Mouse (Mus musculus) thymus, postnatal 10 days (tissue): ENCODE data around the gene Lrrc4.

Experiments
- DNase-seq, 2 experiments: peaks; one replicate each; pipeline ENCODE4 v3.0.0; 2021; ENCODE audit warnings: low spot score in 2 of 2

The Lrrc4 gene

GRCm38 (mm10) chr6:28854598-28854997, 23.1 kb upstream of the Lrrc4 start:
- no peak for DNase-seq

- DNase-seq, result no peak
These were observed 22.1 kb upstream of the Lrrc4 start for GRCm38 (mm10) chr6:28853654-28854053.

- no peak for DNase-seq
These were observed 21.6 kb upstream of the Lrrc4 start for GRCm38 (mm10) chr6:28853164-28853563.

GRCm38 (mm10) chr6:28852342-28852741, 20.8 kb upstream of the Lrrc4 start:
- DNase-seq, result no peak

DNA sequence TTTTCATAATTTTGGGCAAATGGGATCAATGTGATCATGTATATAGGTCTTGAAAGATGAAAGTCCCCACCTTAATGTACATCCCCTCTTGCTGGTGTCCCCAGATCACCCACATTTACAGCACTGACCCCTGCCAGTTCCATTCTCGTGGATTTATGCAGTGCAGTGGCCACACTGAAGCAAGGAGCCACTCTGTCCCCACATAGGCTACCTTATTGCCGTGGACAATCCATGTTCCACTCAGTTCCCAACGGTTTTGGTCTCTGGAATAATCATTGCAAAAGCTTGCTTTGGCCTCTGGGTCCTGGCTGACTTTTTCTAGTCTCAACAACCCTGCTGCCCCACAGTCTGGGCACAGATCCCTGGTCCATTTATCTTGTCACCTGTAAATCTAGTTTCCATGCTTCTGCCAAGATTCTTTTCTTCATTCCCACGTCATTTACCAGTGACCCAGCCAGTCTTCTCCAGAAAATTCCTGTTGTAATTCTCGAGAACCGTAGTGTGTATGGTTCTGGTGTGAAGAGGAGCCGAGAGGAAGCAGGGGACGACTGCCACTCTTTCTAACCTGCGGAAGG, 18.9 kb upstream of the Lrrc4 start:
- DNase-seq, result no peak

DNA sequence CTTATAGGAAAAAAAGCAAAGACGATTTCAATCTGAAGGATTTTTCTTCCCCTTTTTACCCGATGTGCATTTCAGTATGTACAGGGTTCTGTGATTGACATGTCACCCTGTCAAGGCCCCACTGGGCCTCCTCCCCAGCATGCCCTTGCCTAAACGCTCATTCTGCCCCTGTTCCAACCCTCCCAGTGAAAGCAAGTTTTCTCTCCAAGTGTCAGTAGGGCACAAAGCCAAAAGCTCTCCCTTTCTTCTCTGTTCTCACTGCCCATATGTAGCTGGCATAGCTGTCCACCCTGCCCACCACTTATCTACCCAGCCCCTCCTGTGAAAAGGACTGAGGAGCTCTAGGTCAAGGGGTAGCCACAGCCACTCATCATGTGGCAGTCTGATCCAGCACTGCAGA, 17.8 kb upstream of the Lrrc4 start:
- DNase-seq, result no peak

GRCm38 (mm10) chr6:28848891-28849290, 17.3 kb upstream of the Lrrc4 start:
- DNase-seq, result no peak

- no peak for DNase-seq
These were observed 16.8 kb upstream of the Lrrc4 start for GRCm38 (mm10) chr6:28848285-28848794.

GRCm38 (mm10) chr6:28847616-28848015, 16.1 kb upstream of the Lrrc4 start:
- DNase-seq, result no peak

DNA sequence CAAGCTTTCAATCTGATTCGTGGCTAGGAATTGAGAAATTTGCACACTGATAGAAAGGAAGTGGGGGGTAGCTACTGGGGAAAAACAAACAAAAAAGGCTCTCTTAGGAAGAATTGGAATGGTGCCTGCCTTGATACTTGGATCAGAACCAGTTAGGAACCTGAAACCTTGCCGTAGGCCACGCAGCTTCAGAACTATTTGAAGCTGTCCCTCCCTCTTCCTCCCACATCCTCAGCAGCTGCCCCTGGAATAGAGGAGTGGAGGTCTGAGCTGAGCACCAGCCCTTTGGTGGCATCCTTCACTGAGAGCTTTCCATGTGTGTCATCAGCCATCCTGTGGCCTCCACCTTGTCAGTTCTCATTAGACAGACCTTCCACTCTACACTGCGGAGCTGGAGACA, 14.1 kb upstream of the Lrrc4 start:
- no peak for DNase-seq

GRCm38 (mm10) chr6:28842375-28843276, 11.1 kb upstream of the Lrrc4 start:
- DNase-seq, result no peak

- DNase-seq, result no peak
These were observed 10.0 kb upstream of the Lrrc4 start for GRCm38 (mm10) chr6:28841569-28841968.

DNA sequence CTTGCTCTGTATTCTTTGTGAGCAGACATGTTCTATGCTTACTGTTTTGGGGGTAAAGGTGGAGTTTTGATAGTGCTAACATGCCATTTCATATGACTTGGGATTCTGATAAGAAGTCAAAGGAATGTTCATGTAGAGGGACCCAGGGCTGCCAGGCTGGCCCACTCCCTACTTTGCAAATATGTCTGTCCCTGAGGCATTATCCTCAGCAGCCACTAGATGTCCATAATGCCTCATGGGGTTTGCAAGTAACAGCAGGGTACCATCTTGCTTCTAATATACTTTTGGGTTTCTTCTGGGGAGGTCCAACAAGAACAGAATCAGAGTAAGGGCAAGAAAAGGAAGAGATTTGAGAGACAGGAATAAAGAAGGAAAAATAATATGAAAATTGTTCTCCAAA, 5.1 kb upstream of the Lrrc4 start:
- no peak for DNase-seq

DNA sequence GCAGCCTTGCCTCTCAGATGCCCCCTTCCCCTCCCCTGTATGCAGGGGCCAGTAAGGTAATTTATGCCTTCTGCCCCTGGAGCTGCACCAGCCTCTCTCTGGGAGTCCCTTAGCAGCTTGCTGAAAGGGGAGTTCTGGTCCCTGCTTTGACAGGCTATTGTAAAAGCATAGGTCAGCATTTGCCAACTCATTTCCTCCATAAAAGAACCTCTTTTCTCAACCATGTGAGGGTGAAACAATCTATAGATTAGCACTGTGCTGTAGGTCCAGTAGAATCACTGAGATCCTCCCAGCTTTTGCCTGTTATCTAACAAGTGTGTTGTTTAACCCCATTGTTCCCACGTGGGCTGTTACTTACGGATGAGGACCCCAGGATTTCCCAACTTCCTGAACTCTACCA, 2.5 kb upstream of the Lrrc4 start:
- DNase-seq, result no peak

GRCm38 (mm10) chr6:28833380-28833822, 1.9 kb upstream of the Lrrc4 start:
- no peak for DNase-seq

DNA sequence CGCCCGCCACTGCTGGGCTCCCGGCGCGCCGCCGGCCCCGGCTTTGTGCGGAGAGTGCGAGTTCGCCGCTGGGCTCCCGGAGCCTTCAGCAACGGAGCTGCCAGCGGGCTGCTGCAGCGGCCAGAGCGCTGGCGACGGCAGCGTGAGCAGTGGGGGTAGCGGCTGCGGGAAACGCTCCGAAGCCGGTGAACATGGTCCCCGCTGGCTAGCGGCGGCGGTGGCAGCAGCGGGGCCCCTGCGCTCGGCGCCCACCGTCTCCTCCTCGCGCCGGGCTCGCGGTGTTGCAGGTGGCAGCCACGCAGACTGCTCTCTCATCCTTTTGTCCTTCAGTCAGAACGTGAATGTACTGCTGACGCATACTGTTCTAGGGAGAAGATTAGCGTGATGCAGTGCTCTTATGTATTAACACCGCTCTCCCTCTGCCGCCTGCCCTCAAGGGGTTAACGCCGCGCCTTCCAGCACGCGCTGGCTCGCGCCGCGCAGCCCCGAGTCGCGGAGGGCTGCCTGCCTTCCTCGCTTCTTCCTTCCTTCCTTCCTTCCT, 1.3 kb upstream of the Lrrc4 start:
- peak in 1 of 2 experiments; percentile 23 for DNase-seq

- DNase-seq, result peak; percentile 5 to 27
These were observed 555 bp upstream of the Lrrc4 start for GRCm38 (mm10) chr6:28831854-28832750.

GRCm38 (mm10) chr6:28830306-28830705, 1.2 kb downstream of the Lrrc4 start:
- DNase-seq, result no peak

DNA sequence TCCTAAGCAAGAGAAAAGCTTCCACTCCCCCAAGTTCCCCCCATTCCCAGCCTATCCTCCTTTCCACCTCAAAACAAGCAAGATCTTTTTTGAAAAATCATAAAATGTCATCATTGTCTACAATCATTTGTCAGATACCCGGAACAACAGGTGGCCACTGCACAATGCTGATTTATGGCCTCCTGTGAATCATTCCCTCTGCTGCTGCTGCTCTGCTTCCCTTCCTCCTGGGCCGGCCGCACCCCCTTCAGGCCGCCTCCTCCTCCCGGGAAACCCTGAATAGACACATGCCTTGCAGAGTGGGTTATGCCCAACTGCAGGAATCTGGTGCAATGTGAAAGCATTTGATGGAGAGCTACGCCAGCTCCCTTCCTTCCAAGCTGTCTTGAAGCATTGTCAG, 3.0 kb downstream of the Lrrc4 start:
- DNase-seq, result no peak

DNA sequence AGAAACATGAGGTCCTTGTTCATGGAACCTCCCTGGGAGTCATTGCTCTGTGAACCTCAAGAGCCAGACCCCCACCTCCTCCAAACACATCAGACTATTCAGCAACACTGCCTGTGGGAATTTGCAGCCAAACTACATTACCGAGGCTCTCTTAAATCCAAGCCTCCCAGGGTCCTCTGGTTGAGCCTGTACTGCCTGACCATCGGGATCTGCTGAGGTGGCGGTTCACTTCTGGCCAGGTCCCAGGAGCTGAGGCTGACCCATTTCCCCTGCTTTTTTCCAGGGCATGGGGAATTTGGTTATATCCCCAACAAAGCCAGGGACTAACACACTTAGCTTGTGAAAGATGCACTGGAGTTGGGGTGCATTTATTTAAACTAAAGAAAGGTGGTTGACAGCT, 4.0 kb downstream of the Lrrc4 start:
- DNase-seq, result no peak

DNA sequence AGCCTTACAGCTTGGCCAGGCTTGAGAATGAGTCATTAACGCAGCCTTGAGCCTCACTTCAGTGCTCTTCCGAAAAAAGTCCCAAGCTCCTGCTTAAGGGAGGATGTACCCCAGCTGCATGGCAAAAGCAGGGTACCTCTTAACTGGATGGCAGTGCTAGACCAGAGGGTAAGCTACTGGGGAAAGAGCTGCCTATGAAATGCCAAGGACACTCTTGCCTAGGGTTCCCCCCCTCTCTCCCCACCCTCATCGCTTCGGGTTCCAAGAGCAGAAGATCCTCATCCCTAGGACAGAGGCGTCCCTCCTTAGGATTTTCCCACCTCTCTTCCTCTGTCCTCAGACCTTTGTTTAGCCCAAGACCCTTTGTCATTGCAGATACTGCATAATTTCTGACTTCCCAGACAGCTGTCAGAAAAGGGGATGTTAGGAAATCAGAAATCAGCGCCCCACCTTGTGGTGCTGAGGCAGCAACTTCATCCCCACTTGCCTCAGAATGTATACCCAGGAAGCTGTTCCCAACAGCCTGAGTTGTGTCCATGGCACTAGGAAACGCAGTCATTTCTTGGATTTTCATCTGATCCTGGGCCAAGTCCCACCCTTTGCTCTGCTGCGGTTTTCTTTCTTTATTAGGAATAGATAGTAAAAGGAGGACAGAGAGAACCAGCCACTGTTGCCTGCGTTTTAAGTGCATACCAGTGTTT, 4.7 kb downstream of the Lrrc4 start:
- no peak for DNase-seq
